Mouse (Mus musculus) neural tube, embryonic 11.5 days (tissue): Measurements from ENCODE around the gene Rapgef5. TPM values are rescaled to one million over a fixed set of nuclear protein-coding genes. Genes with fewer than 3 reads are reported as not detected.

Experiments
- ATAC-seq: fragments of 200-750 bp; cut with Nextera tagmentation; 2 replicates; pipeline ENCODE4 v1.8.0; 2017; ENCODE audit warnings: moderate number of reproducible peaks, mild to moderate bottlenecking, moderate TSS enrichment, moderate library complexity; ENCODE audit not compliant: insufficient read depth, low FRiP score, low TSS enrichment
- DNase-seq: peaks from one replicate; pipeline ENCODE4 v3.0.0-alpha.2; 2015; ENCODE audit warnings: low spot score
- H3K27ac ChIP-seq: fragments of 300-500 bp; sonication (generic); 2 replicates; pipeline ENCODE4 v1.5.1; 2014; ENCODE audit warnings: low read depth, mild to moderate bottlenecking, low read length
- H3K27me3 ChIP-seq: fragments of 300-500 bp; sonication (generic); 2 replicates; pipeline ENCODE4 v1.6.1; 2014; ENCODE audit warnings: mild to moderate bottlenecking, low read length, mixed read lengths; ENCODE audit not compliant: control insufficient read depth, insufficient read depth
- H3K36me3 ChIP-seq: fragments of 300-500 bp; sonication (generic); 2 replicates; pipeline ENCODE4 v1.6.1; 2014; ENCODE audit warnings: mild to moderate bottlenecking, low read length, moderate library complexity, mixed read lengths; ENCODE audit not compliant: control insufficient read depth, insufficient read depth
- H3K4me1 ChIP-seq: fragments of 300-500 bp; sonication (generic); 2 replicates; pipeline ENCODE4 v1.6.1; 2014; ENCODE audit warnings: low read length, mixed read lengths; ENCODE audit not compliant: control insufficient read depth, insufficient read depth
- H3K4me2 ChIP-seq: fragments of 300-500 bp; sonication (generic); 2 replicates; pipeline ENCODE4 v1.6.1; 2014; ENCODE audit warnings: low read depth, mild to moderate bottlenecking, moderate library complexity
- H3K4me3 ChIP-seq: fragments of 300-500 bp; sonication (generic); 2 replicates; pipeline ENCODE4 v1.5.1; 2014; ENCODE audit warnings: low read depth, low read length
- H3K9ac ChIP-seq: fragments of 300-500 bp; sonication (generic); 2 replicates; pipeline ENCODE4 v1.6.1; 2014; ENCODE audit warnings: mild to moderate bottlenecking, low read length
- H3K9me3 ChIP-seq: fragments of 300-500 bp; sonication (generic); 2 replicates; pipeline ENCODE4 v1.6.1; 2016; ENCODE audit warnings: low read length; ENCODE audit not compliant: control insufficient read depth
- WGBS: fragments of 180-500 bp; shearing (Covaris S2); extraction: QIAGEN DNeasy Blood & Tissue Kit; methylation state at CpG from one replicate; pipeline ENCODE4 v1.1.7; 2014; 5-methylcytosine and 5-hydroxymethylcytosine counted together
- polyA plus RNA-seq: library from polyadenylated mRNA; unstranded; fragments of >200 nt; fragmentation: Nextera tagmentation; extraction: Ambion mirVana; gene quantifications from 2 replicates; pipeline ENCODE4 v1.2.1, GENCODE M21; 2014

Gene Rapgef5
- polyA plus RNA-seq, 1 experiment from 2014 or later, result 16.6 TPM

- ATAC-seq (no peak), DNase-seq (no peak)
- WGBS, result 82% methylated on average over 3 of the region's 3 CpGs
- no peak overlapping the region for H3K4me3 ChIP-seq
- no peak overlapping the region for H3K27ac ChIP-seq
- H3K9me3 ChIP-seq, result no peaks in the 10 kb centered on the region
- H3K9ac ChIP-seq, result no peak overlapping the region
- H3K27me3 ChIP-seq, result no peaks in the 10 kb centered on the region
- no peak overlapping the region for H3K4me2 ChIP-seq
- no peaks in the 10 kb centered on the region for H3K36me3 ChIP-seq
- no peaks in the 10 kb centered on the region for H3K4me1 ChIP-seq
Observed at GRCm38 (mm10) chr12:117605966-117606365, 89.7 kb downstream of the Rapgef5 start.

DNA sequence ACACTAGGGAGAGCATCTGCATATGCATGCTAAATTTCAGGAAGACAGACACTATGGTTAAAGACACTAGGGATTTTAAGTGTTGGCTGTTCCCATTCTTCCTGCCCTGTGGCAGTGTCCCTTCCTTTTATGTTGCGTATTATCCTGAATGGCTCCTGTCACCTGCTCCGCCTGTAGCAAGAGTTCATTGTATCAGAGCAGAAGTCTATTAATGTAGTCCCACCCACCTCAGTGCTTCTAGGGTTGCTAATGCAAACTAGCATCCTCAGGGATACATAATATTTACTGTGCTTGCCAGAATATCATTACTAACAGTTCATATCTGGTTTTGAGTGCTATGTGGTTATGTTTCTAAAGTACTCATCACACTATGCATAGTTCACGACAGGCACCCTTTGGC, 96.4 kb downstream of the Rapgef5 start:
- H3K9me3 ChIP-seq, result no peaks in the 10 kb centered on the region
- no peaks in the 10 kb centered on the region for H3K27me3 ChIP-seq
- DNase-seq (no peak), ATAC-seq (no peak)
- no peaks in the 10 kb centered on the region for H3K36me3 ChIP-seq
- no peak overlapping the region for H3K4me3 ChIP-seq
- H3K4me2 ChIP-seq, result no peak overlapping the region
- H3K4me1 ChIP-seq, result no peaks in the 10 kb centered on the region
- H3K9ac ChIP-seq, result no peak overlapping the region
- WGBS, result 76% methylated on average over 3 of the region's 3 CpGs
- H3K27ac ChIP-seq, result no peak overlapping the region

DNA sequence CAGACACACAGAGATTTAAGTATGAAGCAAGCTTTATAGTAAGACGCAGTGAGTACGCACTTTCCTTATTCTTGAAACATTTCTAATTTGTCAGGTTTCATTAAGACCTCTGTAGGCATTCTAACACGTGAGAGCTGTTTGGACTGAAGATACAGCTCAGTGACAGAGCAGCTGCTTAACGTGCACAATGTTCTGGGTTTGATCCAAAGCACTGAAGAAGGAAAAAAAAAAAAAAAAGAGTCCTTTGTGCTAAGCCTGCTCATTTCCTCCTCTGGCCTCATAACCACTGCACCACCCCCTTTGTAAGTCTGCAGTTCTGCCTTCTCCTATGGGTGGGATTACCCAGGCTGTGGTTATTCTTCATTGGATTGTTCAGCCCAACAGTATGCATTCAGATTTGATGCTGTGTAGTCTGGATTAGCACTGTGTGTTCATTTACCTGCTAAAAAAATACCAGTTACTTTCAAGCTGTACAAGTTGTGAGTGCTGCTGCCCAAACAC, 103.3 kb downstream of the Rapgef5 start:
- H3K9me3 ChIP-seq, result no peaks in the 10 kb centered on the region
- no peak for DNase-seq
- H3K9ac ChIP-seq, result no peak overlapping the region
- ATAC-seq, result no peak
- WGBS, result 81% methylated on average over 4 of the region's 4 CpGs
- H3K4me1 ChIP-seq, result no peaks in the 10 kb centered on the region
- no peaks in the 10 kb centered on the region for H3K36me3 ChIP-seq
- H3K27me3 ChIP-seq, result no peaks in the 10 kb centered on the region
- no peak overlapping the region for H3K4me3 ChIP-seq
- H3K27ac ChIP-seq, result no peak overlapping the region
- H3K4me2 ChIP-seq, result no peak overlapping the region

GRCm38 (mm10) chr12:117622972-117623371, 106.7 kb downstream of the Rapgef5 start:
- H3K4me1 ChIP-seq, result no peaks in the 10 kb centered on the region
- ATAC-seq, result no peak
- no peaks in the 10 kb centered on the region for H3K36me3 ChIP-seq
- H3K4me2 ChIP-seq, result no peak overlapping the region
- DNase-seq, result no peak
- no peaks in the 10 kb centered on the region for H3K27me3 ChIP-seq
- no peaks in the 10 kb centered on the region for H3K9me3 ChIP-seq
- 76% methylated on average over 2 of the region's 2 CpGs for WGBS
- H3K4me3 ChIP-seq, result no peak overlapping the region
- H3K9ac ChIP-seq, result no peak overlapping the region
- H3K27ac ChIP-seq, result no peak overlapping the region

DNA sequence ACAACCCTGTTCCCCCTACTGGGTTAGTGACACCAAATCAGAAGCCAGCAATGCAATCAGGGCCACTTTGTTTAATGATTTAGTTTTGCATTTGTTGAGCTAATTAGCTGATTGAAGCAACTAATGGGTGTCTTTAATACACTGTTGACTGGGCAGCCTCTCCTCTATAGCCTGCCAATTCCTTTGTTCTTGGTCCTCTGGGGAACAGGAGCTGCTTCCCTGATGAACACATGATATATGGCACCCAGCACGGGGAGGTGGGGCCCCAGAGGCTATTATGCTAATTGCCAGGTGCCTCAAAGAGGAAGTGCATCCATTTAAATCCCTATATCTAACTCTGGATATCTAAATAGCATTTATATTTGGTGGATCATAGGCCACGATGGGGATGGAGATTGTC, 111.0 kb downstream of the Rapgef5 start:
- no peak overlapping the region for H3K9ac ChIP-seq
- no peaks in the 10 kb centered on the region for H3K27me3 ChIP-seq
- H3K4me2 ChIP-seq, result no peak overlapping the region
- no peaks in the 10 kb centered on the region for H3K9me3 ChIP-seq
- no peaks in the 10 kb centered on the region for H3K36me3 ChIP-seq
- 15% methylated on average over 2 of the region's 2 CpGs for WGBS
- ATAC-seq (peak; percentile 94), DNase-seq (peak; percentile 67)
- H3K4me3 ChIP-seq, result no peak overlapping the region
- H3K4me1 ChIP-seq, result no peaks in the 10 kb centered on the region; the same call in 1 of the 2 replicates
- H3K27ac ChIP-seq, result 0 out of 2 replicates have a peak overlapping the region, but pooled peaks have one; percentile 45

DNA sequence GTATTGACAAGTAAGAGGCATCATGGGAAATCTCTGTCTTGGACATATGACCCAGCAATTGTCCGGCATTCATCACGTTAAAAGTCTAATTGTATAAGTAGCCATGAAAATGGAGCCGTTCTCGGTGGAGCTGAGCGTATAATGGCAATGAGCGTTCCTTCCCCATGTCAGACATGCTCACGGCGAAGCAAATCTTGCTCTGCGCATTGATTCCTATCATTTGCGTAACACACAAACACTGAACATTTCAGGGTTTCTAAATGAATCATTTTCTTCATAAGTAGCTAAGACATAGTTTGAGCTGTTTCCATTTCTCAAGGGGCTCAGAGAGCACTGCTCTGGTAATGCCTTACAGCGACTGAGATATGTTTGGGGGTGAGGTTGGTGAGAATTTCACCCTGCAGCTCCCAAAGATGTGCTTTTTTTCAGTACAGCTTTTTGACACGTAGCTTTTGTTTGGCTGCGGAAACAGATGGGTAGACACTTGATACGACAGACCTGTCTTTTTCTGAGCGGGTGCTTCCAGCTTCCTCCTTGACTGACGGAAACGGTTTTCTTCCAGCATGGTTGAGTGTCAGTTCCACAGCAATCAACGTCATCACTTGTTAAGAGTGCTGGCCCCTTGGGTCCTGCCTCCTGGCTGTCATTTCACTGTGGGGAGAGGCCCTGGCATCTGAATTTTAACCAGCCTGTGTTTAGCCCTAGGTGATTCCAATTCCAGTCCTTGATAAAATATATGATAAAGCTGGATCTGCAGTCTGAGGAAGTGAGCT, 112.2 kb downstream of the Rapgef5 start:
- H3K36me3 ChIP-seq, result no peaks in the 10 kb centered on the region
- H3K9me3 ChIP-seq, result no peaks in the 10 kb centered on the region
- H3K9ac ChIP-seq, result no peak overlapping the region
- peak overlapping the region; percentile 28 for H3K27ac ChIP-seq
- peak; percentile 46; the same call in 1 of the 2 replicates for ATAC-seq
- DNase-seq, result peak; percentile 31
- H3K4me1 ChIP-seq, result no peaks in the 10 kb centered on the region; the same call in 1 of the 2 replicates
- no peak overlapping the region for H3K4me3 ChIP-seq
- H3K4me2 ChIP-seq, result peak overlapping the region; percentile 12; the same call in 1 of the 2 replicates
- WGBS, result 53% methylated on average over 18 of the region's 18 CpGs
- H3K27me3 ChIP-seq, result no peaks in the 10 kb centered on the region

GRCm38 (mm10) chr12:117632133-117632532, 115.9 kb downstream of the Rapgef5 start:
- WGBS, result 67% methylated on average over 1 of the region's 1 CpGs
- ATAC-seq, result no peak

DNA sequence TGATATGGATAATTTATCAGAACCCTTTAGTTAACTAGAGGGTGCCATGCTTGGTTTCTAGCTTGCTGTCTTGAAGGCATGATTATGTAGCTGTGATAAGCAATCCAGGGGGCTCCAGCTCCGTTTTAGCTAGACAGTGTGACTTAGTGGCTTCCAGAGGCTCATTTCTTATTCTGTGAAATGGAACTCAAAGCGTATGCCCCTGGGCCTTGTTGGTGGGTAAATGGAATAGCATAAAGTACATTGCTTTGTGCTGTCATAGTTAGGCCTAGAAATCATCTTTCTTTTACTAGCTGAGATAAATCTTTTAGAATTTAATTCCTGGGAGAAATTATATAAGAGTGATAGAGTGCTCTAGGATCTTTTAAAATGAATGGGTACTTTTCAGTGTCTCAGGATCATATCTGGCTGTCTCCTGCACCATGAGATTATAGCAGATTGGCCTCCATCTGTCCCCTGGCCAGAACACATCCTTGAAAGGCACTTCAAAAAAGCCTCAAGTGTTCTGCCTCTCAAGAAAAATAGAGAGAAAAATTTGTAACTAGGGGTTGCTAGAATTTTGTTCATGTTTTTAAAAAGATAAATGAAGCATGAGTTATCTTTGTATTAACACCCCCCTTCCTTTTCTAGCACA, 120.0 kb downstream of the Rapgef5 start:
- H3K27me3 ChIP-seq, result no peaks in the 10 kb centered on the region
- no peak for ATAC-seq
- 63% methylated on average over 2 of the region's 2 CpGs for WGBS
- DNase-seq, result no peak
- H3K27ac ChIP-seq, result no peak overlapping the region
- H3K9ac ChIP-seq, result no peak overlapping the region
- H3K4me1 ChIP-seq, result no peaks in the 10 kb centered on the region
- no peak overlapping the region for H3K4me3 ChIP-seq
- H3K9me3 ChIP-seq, result no peaks in the 10 kb centered on the region
- H3K4me2 ChIP-seq, result no peak overlapping the region
- H3K36me3 ChIP-seq, result no peaks in the 10 kb centered on the region

More at GRCm38 (mm10) chr12:117632133-117632532, 115.9 kb downstream of the Rapgef5 start:
- Histone ChIP-seq H3K4me2 (no peak overlapping the region), H3K9ac (no peak overlapping the region), H3K36me3 (no peaks in the 10 kb centered on the region), H3K27ac (no peak overlapping the region), H3K4me1 (no peaks in the 10 kb centered on the region; the same call in 1 of the 2 replicates), H3K4me3 (no peak overlapping the region), H3K27me3 (no peaks in the 10 kb centered on the region), H3K9me3 (no peaks in the 10 kb centered on the region)
- no peak for DNase-seq
